Mouse (Mus musculus) cerebellum, adult 18-20 months (tissue): ENCODE measurements around the gene Blnk.
A peak's percentile ranks its signal among the peaks of the same experiment; 100 is the strongest.

Experiments
- DNase-seq, 2 experiments: peaks; one replicate each; pipeline ENCODE4 v3.0.0; 2021

The Blnk gene

DNA sequence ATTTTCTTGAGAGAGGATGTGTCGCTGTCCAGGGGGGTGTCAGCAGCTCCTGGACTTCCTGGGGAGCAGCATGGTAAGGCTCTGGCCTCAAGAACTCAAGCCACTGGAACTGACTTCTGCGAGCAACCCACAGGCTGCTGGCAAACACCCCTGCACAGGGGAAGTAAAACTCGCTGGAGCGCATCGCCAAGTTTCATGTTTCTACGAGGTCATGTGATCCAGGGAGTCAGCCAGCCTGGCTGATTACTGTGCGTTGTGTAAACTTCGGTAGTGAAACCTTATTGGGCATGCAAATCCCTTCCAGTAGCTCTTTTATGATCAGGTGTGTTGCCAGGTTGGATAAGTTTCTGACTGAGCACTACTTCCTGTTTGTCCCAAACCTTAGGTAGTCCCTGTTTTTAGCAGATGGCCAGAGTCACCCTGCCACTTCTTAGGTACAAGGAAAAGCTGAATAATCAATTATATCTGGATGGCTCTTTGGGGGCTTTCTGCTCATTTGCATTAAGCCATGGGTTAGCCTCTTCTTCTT is at the start of gene Blnk:
Blnk (minus strand) TSS at position 479 of the 529 bp plus-strand sequence.
- DNase-seq: no peak

DNA sequence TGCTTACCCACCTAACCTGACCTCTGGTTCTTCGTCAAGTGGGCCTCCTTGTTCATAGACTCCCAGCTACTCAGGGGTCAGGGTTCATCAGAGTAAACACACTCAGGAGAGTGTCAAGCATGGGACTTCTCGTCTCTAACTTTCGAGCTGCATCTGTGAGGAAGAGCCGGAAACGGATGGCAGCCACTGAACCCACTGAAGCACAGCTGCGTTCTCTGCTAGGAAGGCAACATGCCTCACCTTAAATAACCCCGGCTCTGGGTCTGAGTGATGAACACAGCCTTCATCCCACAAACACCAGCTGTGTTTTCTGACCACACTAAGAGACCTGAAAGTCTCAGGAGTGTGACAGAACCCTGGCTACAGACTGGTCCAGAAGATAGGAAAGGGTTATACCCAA is 44.8 kb upstream of the Blnk start:
- DNase-seq: no peak

DNA sequence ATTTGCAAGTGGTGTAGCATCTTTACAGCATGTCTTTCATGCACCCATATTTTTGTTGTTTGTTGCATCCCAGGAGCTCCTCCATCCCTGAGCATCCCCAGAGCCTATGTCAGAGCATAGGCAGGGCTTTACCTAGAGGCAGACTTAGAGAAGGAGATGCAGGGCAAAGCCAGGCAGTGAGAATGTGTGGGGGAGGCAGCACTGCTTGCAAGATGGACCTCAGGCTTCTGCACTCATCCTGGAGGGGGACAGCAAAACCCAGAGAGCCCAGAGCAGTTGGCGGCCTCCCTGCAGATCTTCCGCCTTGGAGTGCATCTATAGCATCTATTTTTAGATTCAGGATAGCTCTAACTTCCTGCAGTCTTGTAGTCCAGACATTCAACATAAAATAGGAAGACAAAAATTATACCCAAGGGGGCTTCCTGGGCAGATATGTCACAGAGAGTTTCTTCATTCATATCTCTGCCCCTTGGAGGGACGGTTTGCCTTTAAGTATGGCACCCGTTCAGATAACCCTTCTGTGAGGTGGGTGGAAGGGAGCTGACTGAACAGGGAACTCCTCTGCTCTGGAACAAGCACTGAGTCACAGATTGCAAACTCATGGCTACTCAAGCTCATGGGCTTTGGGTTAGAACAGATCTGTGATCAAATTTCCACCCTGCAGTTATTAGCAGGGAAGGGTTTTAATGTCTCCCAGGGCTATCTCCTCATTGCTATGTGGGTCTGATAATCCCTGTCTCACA is 41.6 kb upstream of the Blnk start:
- no peak for DNase-seq

DNA sequence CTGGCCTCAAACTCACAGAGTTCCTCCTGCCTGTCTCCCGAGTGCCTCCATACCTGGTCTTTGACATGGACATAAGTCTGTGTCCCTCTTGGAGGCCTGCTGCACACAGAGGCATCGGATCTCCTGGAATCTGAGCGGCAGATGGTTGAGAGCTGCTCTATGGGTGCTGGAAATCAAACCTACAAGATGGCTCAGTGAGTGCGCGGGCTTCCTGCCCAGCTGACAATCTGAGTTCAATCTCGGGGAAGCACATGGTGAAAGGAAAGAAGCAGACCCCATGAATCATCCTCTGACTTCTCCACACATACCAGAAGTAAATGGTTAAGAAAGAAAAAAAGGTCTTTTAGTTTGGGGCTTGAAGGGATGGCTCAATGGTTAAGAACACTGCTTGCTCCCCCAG is 37.5 kb upstream of the Blnk start:
- DNase-seq: no peak

DNA sequence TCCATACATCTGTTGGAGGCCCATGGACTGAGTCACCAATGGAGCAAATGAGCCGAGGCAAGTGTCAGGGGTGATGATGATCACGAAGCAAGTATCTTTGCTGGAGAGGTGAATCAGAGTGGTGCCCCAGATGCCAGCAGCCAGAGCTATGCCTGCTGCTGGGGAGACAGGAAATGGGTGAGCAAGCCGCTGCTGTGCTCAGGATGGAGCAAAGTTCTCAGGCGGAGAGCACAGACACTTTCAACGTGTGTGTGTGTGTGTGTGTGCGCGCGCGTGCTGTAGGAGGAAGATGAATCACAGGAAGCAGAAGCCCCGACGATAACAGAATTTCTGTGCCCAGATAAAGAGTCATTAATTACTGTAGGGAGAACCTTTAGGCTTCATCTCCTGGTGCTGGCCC is 36.7 kb upstream of the Blnk start:
- DNase-seq: no peak

DNA sequence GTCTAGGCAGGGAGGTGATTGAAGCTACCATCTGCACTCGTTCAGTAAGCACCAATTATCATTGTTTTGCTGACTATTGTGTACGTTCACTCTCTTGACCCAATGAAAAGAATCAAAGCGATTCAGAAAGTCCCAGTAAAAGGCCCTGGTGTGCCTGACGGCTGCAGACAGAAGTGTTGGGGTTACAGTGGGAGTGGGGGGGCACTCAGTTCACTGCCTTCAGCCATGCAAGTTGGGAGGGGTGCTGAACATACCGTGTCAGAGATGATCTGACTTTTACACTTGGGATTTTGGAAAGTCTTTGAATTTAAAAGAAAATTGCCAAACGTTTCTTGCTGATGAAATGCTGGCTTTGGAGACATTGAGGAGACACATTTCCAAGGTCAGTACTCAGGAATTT is 35.8 kb upstream of the Blnk start:
- no peak for DNase-seq

DNA sequence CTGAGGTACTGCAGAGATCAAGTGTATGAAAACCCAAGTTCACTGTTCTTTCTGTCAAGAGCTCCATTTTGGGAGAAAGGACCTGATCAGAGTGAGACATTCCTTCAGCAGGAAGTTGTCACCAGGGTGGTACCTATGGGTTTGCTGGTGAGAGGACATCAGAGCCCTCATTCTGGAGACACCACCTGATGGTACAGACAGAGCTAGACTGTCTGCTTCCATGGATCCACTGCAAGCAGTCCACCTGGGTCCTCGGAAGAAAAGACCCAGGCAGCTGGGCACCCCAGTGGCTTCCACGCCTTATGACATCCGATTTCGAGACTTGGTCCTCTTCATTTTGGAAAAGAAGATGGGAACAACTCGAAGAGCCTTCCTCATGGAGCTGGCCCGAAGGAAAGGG is 34.9 kb upstream of the Blnk start, which contains the start of gene Dntt:
Dntt (plus strand) TSS at position 57 of the 400 bp plus-strand sequence.
- DNase-seq: no peak

DNA sequence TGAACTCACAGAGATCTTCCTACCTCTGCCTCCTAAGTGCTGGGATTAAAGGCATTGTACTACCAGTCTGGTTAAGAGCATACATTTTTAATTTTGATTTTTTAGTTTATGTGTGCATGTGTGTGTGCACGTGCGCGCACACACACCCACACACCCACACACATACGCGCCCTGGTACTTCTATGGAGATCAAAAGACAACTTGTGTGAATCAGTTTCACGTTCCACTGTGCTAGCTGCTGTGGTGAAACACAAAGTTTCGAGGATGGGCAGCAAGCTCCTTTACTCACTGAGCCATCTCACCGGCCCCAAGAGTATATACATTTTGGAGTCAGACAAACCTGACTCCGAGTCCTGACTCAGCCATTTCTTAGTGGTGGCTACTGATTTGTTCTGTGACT is 33.3 kb upstream of the Blnk start:
- DNase-seq: no peak

DNA sequence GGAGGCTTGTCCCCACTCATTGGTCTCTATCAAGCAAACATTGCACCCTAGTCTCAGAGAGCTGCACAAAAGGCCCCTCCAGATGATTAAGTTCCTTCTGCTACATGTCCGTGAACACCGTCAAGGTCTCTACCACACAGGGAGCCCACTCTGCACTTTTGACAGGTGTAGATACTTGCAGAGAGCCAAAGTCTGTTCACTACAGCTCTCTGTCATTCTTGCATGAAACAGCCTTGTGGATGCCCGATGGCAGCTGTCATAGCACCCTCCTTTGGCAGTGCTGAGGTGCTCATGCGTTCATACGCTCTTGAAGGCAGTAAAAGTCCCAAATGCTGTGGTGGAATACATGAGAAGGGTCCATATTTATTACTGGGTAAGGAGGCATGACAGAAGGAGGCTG is 32.7 kb upstream of the Blnk start:
- DNase-seq: no peak

DNA sequence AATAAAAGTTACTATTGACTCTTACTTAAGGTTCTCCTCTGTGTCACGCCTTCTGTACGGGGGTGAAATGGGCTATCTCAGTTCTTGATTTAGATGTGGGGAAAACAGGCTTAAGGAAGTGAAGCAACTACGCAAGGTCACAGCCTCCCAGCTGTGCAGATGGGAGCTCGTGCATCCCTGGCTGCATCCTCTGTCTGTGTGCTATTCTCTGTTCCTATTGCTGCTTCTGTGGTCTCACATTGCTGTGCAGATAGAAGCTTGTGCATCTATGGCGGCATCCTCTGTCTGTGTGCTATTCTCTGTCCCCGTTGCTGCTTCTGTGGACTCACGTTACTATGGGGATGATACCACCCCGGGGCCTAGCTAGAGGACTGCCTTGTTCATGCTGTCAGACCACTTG is 32.2 kb upstream of the Blnk start:
- no peak for DNase-seq

DNA sequence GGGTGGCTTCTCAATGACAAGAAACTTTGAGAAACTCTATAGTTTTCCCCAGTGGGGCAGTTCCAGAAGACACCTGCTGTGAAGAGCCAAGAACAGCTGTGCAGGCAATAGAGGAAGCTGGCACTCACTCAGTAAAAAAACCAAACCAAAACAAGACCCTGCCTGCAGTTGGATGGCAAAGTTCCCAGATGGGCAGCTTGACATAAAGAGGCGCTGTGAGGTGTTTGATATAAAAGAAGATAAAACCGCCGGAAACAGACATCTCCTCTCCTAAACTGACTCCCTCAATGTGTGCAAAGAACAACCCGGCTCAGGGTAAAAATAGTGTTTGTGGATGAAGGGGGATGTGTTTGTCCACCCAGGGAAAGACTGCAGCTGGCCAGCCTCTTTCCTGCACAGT is 27.9 kb upstream of the Blnk start:
- DNase-seq: no peak

DNA sequence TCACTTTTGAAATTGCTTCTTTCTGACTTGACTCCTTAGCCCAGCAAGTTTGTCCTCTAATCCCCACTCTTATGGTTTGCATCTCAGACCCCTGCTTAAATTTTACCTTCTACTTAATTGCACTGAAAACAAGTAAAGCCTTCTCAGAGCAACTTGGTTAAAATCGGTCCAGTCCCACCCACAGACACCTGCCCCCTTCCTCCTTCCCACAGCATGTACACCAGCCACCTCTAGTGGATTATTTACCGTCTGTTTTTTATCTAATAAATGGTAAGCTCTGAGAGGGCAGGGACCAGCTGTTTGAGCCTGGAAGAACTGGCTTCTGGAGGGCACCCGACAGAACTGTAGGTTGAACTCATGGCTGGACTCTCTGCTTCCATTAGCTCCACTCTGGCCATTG is 26.2 kb upstream of the Blnk start:
- no peak for DNase-seq

DNA sequence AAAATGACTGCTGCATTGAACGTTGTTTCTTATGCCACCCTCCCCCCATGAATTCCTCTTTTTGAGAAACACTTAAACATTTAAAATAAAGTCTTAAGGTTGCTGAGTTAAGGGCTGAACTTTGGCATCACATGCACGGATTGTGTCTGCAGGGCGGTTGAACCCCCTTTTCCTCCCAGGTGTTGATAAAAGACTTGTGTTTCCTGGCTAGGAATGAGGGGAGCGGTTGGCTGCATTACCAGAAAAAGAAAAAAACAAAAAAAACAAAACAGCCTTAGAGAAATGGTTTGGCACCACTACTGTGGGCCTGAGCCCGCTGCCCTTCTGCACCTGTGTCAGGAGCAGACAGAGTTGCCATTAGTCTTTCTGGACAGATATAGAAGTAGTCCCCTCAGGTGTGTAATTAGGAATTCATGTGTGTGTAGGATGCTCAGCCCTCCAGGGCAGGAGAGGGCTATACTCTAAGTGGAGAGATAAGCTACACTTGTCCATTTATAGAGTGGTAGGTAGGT is 24.9 kb upstream of the Blnk start:
- no peak for DNase-seq

DNA sequence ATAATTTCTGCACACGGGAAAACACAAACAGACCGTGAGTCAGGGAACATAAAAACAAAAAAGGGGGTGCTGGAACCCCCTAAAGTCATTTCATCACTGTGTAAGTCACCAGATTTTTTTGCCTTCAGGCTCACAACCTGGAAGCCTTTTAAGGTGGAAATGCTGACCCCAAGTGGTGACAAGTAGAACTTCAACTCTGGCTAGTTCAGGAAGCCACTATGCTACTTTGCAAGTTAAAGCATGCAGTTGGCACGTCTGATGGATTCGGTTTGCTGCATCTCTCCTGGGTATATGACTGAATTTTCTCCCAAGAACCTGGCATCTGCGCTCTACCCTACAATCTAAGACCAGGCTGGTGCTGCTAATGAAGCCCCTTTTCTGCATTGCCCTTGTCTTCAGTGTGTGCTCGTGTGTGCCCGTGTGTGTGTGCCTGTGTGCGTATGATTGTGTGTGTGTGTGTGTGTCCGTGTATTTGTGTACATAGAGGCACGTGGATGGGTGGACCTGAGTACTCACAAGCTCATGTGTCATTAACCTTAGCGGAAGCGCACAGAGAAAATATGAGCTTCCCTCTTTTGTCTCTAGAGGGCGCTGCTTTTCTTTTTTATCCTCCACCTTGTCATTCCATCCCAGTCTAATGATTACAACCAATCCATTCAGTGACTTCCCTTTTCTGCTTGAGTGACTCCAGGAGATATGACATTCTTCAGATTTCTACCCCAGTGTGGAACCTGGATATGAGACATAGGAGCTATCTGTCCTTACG is 21.8 kb upstream of the Blnk start:
- DNase-seq: peak; percentile 24 to 48

DNA sequence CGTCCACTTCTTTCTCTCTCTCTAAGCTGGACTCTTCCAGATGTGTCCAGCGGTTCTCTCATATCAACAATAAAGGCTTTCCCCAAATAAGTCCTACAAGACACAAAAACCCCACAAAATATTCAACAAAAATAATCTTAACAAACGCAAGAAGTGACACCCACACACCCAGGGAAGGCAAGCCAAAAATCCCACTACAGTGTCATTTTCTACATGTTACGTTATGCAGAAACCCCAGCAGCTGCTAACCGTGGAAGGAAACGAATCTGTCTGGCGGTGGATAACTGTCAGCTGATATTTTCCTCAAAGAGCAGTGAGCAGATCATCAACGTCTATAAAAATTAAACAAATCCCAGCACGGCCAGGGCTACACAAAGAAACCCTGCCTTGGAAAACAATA is 19.7 kb upstream of the Blnk start:
- DNase-seq: no peak

DNA sequence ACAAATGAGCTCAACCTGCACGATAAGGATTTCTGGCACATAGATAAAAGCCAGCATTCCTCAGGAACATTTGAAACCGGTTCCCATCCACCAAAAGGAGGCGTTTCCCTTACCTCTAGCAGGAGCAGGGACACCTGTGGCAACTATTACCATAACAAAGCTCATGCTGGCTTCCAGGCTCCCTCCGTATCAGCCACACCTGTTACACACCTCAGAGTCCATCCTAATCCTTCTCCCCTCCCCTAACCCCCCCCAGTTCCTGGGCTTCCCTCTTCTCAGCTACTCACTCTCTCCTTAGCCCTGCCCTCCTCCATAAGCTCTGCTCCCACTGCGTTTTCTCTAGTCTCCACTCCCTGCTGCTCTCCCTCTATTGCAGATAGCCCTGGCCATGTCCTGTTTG is 19.3 kb upstream of the Blnk start:
- no peak for DNase-seq

DNA sequence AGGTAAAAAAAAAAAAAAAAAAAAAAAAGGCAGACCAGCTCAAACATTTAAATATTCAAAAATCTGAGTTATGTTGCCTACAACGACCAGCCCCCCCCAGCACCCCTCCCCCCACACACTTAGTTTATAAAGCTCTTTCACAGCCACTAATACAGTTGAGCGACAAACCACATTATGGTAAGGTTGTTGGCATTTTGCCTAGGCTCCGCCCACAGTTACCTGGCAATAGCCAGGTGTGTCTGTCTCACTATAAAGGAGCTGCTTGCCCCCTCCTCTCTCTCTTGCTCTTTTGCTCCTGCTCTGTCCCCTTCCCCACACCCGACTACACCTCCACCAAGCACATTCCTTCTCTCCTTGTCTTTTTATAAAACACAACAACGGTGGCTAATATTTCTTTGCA is 17.3 kb upstream of the Blnk start:
- no peak for DNase-seq

DNA sequence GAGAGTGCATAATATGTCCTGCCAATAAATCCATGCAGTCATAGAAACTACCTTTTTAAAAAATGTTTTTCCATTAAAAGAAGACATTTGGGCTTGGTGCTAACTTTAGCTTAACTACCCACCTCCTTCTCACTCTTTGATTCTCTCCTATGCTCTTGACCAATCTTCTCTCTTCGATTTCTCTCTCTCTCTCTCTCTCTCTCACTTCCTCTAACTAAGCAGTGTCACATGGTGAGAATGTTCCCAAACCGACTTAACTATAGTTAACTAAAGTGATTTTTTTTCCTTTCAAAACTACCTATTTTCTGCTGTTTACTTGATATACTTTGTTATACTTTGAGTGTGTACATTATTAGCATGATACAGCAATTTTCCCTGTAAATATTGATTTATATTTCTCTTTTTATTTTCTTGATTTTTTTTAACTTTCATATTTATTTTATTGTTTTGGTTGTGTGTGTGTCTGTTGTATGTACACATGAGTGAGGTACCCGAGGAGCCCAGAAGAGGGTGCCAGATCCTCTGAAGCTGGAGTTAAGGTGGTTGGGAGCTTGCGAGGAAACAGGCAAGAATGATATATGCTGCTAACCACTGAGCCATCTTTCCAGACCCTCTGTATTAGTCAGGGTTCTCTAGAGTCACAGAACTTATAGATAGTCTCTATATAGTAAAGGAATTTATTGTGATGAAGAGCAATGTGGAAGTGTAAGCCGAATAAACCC is 14.5 kb upstream of the Blnk start:
- no peak for DNase-seq

DNA sequence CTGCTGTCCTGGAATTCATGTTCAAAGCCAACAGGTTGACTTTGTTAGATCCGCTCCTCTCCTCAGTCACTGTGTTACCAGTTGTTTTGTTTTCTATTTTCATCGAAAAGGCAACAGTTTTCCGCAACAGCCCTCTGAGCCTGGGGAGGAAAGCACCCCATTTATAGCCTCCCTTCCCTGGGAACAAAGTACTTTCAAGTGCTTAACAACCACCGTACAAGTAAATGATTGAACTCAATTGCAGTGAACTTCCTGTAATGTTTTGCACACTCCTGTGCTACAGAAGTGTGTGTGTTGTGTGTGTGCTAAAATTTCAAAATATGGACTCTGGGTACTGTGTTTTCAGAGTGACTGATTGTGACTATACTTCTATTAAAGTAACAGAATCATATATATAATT is 13.4 kb upstream of the Blnk start:
- DNase-seq: no peak

DNA sequence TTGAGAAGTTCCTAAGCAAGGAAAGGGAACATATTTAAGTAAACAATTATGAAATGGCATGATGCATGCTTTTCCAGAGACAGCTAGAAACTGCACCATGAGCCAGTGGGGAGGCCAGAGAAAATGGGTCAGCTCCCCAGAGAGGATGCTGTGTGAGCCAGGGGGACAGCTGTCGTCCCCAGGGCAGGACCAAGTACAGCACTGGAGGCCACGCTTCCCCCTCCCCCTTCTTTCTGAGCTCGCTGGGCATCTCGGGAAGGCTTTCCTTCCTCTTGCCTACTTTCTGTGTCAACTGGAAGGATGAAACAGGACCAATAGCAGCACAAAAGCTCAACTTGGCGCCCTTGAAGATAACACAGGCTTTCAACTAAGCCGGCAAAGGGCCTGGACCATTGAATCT is 13.0 kb upstream of the Blnk start:
- DNase-seq: no peak

DNA sequence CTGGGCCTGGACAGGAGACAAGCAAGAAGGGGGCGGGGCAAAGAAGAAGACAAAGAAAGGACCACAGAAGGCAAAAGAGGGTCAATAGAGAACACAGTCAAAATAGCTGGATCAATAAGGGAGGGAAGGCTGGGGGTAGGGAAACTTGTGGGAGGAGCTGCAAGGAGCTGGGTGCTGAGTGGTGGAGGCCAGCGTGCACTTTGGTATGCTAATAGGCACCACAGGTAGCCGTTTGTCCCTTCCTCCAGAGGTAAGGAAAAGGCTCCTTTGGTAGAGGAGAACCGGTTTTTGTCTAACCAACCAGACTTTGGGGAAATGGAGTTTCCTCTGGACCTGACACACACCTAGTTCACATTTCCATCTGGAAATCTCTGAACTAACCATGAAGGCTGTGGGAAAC is 12.3 kb upstream of the Blnk start:
- DNase-seq: no peak

DNA sequence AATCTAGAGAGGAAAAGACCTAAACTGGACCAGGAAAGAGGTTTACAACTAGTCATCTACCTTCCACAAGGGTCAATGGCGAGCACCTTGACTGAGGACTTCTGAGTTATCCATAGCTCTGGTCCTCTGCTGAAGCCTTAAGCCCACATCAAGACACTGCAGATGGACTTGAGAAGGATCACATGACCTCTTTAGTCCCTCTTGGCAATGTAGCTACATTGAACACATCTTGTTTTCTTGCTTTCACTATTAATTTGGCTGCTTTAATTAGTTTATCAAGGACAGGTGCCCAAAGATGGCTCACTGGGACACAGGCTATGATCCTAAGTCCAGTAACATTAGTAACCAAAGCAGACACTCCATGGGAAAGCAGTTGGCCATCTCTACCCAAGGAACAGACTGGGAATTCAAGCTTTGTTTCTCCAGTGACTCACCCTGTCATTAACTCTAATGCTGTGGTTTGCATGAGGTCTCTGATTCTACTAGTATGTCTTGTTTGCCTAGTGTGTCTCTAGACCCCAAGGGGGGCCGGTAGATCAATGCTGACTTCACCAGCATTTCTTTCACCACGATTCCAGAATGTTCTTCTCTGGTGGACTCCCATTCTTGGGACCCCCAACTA is 9.5 kb upstream of the Blnk start:
- DNase-seq: no peak

DNA sequence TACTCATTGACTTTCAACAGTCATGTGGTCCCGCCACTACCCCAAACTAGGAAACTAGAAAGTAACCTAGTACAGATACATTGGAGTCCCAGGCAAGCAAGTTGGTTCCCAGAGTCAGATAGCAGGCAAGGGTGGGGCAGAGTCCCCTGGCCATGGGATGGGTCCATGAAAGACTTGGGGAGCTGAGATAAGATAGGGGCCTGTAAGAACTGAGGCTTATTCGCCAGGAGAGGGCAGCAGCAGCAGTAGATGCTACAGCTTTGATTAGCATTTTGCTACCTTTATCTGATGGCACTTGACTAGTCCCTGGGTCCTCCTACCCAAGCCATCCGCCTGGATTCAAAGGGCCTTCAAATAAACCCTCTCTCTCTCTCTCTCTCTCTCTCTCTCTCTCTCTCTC is 5.2 kb upstream of the Blnk start:
- DNase-seq: no peak
